Mouse (Mus musculus) left cerebral cortex, adult 9 months (tissue): ENCODE measurements around the gene Syne1.
A peak's percentile ranks its signal among the peaks of the same experiment; 100 is the strongest.

Source experiments
- DNase-seq, 2 experiments: peaks; one replicate each; pipeline ENCODE4 v3.0.0; 2022; ENCODE audit warnings: low spot score in 2 of 2

The Syne1 gene

DNA sequence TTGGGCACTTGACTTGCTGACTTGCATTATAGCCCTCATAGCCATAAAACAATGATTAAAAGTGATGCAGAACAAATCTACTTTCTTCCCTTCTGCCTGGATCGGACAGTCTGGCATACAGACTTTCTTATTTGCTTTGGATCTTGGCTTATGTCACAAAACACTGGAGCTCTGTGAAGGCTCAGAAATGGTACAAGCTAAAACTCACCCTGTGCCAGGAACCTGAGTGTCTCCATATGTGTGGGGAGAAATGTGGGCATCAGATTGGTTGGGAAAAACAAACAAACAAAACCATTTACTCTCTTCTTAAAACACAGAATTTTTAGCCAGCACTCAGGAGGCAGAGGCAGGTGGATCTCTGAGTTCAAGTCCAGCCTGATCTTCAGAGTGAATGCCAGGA is 30.6 kb downstream of the Syne1 start:
- DNase-seq: no peak

DNA sequence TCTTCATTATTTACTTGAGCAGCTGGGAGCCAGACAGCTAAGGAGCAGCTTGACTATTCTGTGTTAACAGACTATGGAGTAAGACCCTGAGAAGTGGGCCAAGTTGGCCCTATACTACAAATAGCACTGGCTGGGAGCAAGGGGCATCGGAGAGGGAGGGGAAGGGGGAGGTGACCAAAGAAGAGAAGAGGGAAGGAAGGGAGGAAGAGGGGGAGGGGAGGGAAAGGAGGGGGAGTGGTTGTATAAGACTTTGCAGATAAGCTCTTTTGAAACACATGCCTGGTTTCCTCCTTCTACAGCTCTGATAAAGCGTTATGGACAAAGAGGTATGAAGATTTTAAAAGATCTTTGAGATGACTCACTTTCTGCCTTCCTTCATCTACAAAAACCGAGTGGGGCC is 36.0 kb downstream of the Syne1 start:
- no peak for DNase-seq

DNA sequence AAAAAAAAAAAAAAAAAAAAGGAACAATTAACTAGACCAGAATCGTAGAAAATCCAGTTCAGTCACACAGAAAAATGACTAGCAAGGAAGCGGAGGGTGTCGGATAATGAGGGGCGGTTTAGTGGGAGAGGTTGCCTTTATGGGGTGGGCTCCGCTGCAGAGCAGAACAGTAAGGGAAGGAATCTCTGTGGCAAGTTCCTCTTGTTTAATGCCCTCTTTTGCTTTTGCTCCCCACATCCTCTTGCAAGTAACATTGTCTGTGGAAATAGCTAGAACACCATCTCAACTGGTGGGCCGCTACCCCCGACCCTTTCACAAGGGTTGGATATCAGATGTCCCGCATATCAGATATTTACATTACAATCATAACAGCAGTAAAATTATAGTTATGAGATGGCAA is 37.1 kb downstream of the Syne1 start:
- no peak for DNase-seq

DNA sequence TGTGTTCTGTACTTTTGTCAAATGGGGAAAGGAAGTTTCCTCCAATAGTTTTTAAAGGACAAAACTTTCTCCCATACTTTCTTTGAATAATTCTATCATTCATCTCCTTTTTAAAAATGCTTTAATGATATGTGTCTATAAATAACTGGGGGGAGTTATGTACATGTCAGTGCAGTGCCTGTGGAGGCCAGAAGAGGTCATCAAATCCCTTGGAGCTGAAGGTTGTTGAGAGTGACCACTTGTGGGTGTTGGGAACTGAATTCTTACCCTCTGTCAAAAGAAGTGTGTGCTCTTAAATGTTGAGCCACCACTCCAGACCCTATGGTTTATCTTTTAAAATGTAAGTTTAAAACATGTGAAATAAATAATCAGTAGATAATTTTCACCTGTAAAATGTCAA is 39.0 kb downstream of the Syne1 start:
- no peak for DNase-seq

DNA sequence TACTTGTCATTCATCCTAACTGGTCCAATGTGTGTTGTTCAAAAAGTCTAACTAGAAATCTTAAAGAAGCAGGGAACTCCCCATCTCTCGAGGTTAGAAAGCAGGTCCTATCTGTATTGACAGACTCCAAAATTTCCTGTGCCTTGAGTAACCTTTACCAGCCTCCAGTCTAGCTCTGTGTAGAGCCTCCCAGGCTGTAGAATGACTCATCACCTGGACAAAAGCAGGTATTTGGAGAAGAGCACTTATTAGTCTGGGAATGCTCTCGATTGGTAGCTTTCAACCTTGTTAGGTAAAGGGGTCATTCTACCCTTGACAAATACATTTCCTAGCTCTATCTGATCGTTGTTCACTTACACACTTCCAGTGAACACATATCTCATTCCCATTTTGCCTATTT is 39.9 kb downstream of the Syne1 start:
- DNase-seq: no peak

DNA sequence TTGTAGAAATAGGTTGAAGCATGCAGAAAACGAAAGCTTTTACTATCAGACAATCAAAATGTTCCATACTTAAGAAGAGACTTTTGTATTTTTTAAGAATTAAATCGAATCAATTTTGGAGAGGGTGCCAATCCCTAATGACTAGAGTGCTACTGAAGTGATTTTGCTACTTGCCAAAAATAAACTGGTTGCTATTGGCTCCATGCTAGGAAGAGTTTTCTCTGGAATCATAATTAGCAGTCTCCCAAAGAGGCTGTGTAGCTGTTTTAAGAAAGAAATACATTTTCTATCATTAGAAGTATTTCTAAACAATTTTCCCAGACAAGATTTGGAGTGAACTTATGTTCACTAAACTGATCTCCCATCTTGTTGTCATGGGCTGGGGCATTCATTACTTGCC is 43.8 kb downstream of the Syne1 start:
- DNase-seq: no peak

DNA sequence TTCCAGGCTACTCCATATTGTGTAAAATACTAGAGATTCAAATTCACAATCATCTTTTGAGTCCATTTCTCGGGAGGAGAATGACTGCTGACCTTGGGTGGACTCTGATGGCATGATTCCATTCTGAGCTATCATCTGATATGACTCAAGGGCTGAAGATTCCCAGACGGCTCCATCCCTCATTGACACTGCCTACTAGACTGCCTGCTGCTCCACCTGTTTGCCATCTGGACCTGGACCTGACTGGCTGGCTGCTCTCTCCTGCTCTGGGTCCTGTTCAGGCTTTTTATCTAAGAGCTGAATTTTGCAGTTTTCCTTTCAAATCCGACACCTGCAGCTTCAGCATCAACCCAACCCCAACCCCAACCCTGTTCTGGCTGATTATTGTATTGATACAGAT is 46.5 kb downstream of the Syne1 start:
- DNase-seq: no peak

DNA sequence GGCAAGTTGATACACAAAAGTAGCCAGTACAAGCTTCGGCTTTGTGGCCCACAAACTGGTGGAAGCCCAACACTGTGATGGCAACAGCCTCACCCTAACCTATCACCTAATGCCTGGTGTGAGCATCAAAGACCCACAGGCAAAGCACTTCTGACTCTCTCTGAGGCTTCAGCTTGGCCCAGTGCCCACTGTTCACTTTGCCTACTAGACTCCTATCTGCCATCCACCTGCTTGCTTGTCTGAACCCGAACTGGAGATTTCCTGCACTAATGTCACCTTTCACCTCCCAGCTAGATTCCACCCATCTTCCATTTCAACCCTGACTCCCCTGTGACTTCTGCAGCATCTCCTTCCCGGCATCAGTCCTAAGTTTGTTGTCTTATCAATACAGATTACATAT is 47.4 kb downstream of the Syne1 start:
- no peak for DNase-seq

DNA sequence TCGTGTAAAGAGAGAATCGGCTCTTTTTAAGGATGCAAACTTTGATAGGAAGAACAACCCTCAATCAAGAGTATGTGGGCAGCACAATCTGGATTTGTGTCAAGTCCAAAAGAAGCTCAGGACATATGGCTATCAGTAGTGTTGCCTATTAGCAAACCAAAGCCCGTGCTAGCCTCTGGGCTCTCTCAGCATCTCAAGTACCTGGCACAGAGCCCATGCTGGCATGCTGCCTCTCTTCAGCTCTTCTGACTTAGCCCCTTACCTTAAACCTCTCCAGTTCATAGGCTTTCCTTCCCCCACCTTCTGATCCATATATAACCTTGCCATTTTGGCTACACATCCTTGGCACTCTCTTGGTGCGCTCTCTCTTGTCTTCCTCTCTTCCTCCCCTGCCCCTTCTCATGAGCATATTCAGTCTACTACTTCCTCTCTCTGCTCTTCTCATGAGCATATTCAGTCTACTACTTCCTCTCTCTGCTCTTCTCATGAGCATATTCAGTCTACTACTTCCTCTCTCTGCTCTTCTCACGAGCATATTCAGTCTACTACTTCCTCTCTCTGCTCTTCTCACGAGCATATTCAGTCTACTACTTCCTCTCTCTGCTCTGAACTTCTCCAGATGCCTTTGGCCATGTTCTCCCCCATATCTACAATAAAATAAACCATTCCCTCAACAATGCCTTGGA is 51.5 kb downstream of the Syne1 start:
- DNase-seq: peak in 1 of 2 experiments; percentile 30

DNA sequence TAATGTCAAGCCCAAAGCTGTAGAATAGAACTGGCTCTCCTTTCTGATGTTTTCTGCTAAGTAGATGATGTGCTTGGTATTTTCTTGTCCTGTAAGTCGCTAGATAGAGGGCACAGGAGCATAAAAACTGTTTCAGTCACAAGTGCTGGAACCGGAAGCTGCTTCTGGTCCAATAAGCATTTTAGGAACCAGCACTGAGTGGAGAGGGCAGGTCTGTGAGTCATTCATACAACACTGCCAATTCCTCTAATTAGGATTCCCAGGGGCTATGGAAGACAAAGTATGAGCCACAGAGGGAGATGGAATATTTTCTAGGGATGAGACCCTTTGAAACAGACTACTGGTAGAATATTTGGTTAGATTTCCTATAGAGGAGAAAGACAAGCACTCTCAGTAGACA is 53.4 kb downstream of the Syne1 start:
- no peak for DNase-seq

DNA sequence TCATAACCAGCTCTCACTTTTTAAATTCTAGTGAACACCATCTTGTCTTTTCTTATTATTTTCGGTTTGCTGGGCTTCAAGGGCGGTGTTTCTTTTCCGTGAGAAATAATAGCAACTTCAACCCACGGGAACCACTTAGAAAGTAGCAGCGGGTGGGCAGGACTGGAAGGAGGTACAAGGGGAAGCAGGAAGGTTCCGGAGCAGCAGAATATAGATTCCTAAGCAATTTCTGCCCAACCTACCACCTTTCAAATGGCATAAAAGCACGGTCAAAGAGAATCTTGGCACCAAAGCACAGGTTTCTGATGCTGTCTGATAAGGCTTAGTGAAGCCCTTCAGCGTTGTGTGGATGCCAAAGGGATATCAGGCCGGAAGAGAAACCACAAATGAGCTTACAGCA is 60.2 kb downstream of the Syne1 start:
- peak in 1 of 2 experiments; percentile 34 for DNase-seq

DNA sequence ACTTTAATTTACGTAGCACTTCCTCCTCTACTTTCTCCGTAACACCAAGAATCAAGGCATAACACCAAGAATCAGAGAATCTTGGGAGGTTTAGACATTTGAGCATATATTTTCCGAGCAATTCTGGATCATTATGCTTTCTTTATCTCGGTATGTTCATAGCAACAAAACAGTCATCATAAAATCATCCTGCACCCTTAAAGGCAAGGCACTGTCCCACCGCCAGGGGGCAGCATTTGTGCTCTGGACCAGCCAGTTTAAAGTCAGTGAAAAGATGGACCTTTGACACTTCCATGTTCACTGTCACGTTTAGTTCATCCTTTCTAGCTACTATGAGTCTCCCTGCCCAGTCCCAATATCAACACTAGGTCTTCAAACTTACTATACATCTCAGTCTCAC is 61.3 kb downstream of the Syne1 start:
- DNase-seq: no peak

DNA sequence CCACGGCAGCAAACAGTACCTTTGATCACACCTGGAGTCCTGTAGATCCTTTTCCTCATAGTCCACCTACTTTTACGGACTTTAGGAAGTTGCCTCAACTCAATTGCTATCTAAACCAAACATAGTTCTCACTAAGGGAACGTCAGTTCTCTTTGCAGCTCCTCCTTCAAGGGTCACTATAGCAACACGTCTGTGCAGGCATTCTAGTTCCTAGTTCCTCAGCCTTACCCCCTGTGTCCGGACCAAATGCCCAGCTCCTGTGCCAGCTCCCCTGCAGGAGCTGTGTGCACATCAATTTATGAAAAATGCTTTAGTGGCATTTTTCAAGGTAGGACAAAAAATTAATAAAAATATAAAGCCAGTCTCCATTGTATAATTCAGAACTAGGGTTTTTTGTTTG is 63.2 kb downstream of the Syne1 start:
- DNase-seq: no peak

DNA sequence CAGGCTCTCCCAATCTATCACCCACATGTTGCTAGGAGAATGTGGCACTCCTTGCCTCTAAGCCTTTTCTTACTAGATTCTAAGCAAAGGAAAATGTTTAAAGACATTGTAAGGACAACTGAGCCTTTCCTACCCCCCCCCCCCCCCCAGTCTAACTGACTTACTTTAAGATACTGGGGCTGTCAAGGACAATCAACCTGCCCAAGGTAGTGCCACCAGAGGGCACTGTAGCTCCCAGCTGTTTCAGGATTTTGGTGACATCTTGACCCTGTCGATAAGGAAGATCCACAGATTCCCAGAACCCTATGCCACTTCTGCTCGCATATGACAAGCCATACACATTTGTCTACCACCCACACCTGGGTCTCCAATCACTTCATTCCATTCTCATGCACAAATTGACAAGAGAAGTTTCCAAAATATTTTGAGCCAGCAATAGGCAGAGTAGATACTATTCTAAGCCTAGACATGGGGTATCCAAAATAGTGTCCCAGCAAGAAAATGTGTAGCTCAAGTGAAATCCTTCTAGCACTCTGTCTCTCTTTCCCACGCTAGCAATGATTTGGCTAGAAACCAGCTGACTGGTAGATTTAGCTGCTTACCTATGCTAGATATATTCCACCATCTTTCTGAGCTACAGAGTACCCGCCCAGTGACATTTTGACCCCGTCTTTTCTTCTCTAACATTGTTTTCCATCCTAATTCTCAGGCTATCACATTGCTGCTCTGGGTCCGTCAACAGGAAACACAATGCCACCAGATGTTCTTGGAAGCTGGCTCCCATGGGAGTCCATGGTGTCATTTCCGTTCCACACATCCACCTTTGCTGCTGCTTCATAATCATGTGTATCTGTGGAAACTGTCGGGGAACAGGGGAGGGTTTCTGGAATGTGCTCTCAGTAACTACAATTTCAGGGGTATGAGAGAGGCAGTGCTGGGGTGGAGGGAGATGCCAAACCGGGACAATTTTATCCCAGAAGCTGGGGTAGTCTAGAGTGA is 70.4 kb downstream of the Syne1 start:
- no peak for DNase-seq

DNA sequence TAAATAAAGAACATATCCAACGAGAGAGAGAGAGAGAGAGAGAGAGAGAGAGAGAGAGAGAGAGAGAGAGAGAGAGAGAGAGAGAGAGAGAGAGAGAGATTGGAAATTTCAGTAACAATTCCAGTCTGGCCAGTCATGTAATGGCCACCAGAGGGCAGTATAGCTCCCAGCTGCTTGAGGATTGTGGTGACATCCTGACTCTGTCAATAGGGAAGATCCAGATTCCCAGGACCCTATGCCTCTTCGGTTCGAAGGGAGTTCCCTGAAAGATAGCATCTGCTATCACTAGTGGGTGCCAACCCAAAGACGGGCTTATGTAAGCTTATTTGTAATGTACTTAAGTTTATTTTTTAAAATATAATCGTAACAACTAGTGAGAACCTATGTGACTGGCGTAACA is 71.2 kb downstream of the Syne1 start:
- peak in 1 of 2 experiments; percentile 44 for DNase-seq

DNA sequence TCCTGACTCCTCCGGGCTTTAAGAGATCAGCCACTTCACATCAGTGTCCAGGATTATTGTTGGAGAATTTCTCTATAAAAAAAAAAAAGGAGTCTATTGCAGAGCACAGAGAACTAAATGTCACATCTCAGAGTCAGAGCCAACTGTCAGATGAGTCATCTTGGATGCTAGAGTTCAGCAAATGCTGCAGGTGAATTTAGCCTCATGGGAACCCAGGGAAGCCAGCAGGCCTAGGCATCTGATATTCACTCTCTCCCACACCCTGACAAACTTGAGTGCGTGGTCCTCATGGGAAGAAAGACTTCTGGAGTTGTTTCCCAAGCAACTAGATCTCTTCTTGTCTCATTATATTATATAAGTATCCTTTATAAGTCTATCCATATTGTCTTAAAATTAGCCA is 82.6 kb downstream of the Syne1 start:
- peak in 1 of 2 experiments; percentile 10 for DNase-seq

DNA sequence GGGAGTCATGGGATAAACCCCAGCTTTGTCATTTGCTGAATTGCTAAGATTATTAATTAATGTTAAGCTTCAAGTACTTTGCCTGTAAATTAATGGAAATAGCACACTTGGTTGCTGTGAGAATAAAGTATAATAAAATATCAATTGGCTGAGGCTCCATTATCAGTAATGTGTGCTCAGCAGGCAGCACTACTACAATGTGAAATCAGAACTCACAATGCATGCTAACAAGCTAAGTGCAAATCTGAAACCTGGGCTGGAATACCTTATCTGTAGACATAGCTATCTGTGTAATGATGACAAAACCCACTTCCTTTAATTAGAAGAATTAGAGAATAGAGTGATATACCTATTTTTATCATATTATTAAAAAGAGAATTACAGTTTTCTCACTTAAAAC is 97.5 kb downstream of the Syne1 start:
- DNase-seq: no peak

DNA sequence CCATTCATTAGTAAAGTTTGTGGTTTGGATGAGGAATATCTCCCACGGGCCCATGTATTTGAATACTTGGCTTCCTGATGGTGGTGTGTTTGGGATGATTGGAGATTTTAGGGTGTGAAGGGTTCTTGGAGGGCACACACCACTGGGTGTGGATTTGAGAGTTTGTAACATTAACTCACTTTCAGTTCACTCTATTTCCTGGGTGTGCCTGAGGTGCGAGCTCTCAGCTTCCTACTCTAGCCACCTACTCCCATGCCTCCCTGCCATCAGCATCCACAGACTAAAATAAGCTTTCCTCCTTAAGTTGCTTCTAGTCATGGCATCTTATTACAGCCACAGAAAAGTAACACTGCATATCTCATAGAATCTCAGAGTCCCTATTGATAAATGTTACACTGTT is 101.3 kb downstream of the Syne1 start:
- peak in 1 of 2 experiments; percentile 38 for DNase-seq

DNA sequence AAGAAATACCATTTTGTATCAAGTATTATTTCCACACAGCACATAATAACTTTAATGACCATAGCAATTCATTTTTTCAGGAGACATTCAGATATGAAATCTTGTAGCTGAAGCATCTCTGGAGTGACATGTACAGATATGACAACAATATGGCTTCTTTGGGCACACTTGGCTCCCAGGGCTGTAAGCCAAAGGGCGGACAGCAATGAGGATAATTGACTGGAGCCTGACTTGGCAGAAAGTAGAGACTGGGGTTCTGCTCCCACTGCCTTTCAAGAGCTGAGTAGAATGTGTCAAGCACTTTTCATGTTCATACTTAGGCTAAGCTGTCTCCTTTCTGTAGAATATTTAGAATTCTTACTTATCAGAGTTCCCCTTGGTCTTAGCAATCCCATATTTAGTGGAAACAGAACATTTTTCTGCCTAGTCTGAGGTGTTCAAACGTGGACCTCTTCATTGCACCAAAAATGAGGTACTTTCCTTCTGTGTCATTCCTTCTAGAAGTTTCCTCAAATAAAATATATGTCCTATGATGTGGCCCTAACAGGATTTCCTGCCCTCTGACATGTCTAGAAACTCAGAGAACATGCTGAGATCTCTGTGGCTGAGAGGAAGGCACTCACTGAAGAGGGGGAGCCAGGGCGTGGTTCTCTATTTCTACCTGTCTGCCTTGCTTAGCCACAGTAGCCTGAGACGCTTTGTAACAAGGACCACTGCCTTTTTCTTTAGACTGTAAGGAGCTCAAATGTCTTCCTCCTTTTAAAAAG is 103.1 kb downstream of the Syne1 start:
- DNase-seq: no peak

DNA sequence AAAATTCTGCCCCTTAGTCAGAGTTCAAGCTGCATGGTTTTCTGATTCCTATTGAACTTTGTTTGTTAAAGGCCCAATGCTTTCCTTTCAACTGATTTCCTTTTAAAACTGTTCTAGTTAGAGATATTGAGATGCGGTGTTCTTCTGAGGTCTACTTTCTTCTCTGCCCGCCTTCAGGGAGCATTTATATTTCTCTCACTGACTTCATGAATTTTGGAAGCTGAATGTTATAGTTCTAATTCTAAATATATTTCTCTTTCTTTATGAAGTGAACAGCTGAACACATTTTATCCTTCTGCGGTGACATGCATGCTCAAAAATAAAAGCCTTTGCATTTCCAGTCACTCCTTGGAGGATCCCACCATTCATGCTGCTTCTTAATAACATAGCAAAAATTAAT is 106.0 kb downstream of the Syne1 start:
- DNase-seq: no peak

DNA sequence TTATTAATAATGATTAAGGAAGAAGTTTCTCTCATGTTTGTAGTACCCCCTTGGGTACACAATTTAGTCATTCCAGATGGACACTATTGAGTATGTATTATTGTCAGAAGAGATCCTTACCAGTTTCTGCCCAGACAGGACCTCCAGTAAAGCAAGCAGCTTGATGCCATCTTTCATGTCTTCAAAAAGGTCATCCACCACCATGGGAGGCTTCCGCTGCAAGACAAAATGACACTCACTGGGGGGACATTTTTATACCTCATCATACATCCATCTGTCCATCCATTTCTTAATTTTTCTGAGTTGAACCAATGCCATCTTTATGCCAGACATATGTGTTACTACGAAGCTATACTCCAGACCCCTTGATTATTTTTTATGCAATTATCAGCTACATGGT is 108.3 kb downstream of the Syne1 start:
- DNase-seq: no peak

DNA sequence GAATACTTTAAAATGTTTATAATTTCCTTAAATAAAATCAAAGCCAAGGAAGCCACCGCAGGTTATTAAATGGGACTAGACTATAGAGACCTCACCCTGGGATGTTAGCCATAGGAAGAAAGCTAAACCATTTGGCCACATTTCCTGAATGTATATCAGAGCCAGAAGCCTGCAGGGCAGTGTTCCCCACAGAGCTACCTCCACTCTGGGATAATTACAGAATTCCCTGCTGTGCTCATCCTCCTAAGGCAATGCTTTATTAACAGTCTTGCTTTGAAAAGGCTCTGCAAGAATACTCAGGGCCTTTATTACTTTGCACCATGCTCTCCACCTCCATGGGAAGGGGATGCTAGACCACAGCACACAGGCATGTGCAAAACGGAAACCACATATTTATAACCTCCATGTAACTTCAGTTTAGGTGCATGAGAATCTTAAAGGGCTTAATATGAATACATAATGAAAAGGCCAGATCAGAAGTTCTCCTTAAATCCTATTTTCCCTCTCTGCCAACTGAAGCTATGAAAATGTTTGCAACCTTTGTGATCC is 111.4 kb downstream of the Syne1 start:
- DNase-seq: no peak
